Mouse (Mus musculus) liver, adult 2 months (tissue): ENCODE measurements around the gene Pappa.

Experiments used
- CTCF ChIP-seq: fragments of 200-500 bp; IDR thresholded peaks from 2 replicates; pipeline ENCODE4 v1.5.1; 2011; ENCODE audit warnings: low read depth, low read length, control low read depth
- POLR2A ChIP-seq: fragments of 200-500 bp; IDR thresholded peaks from 2 replicates; pipeline ENCODE4 v1.6.1; 2011; ENCODE audit warnings: low read length, control low read depth; ENCODE audit not compliant: insufficient read depth; ENCODE audit errors: extremely low read depth

GRCm38 (mm10) chr4:65254073-65254472 is 130.1 kb downstream of the Pappa start:
- TF ChIP-seq CTCF = no peak
- TF ChIP-seq POLR2A = no peak
